Mouse (Mus musculus) embryo, embryonic 11.5 days (tissue): ENCODE measurements around the gene Armc5.

Experiments
- DNase-seq: peaks from one replicate; pipeline ENCODE4 v3.0.0-alpha.2; 2012; ENCODE audit warnings: low read depth, low spot score

The Armc5 gene

GRCm38 (mm10) chr7:128246496-128247391, 9.6 kb downstream of the Armc5 start, which contains the start of gene Tgfb1i1:
Tgfb1i1 (plus strand) TSS chr7:128246812.
- DNase-seq, result peak; percentile 32

- DNase-seq, result peak; percentile 79
Measured at GRCm38 (mm10) chr7:128247443-128247842, 10.3 kb downstream of the Armc5 start.

GRCm38 (mm10) chr7:128248081-128249042, 11.2 kb downstream of the Armc5 start:
- DNase-seq, result no peak

GRCm38 (mm10) chr7:128249998-128250397, 12.9 kb downstream of the Armc5 start:
- no peak for DNase-seq

- DNase-seq, result no peak
Measured at GRCm38 (mm10) chr7:128251946-128252345, 14.8 kb downstream of the Armc5 start.

GRCm38 (mm10) chr7:128252609-128253008, 15.5 kb downstream of the Armc5 start:
- peak; percentile 44 for DNase-seq

- DNase-seq, result no peak
Measured at GRCm38 (mm10) chr7:128254978-128255377, 17.8 kb downstream of the Armc5 start.

GRCm38 (mm10) chr7:128255757-128256156, 18.6 kb downstream of the Armc5 start:
- DNase-seq, result no peak

GRCm38 (mm10) chr7:128256783-128257334, 19.7 kb downstream of the Armc5 start:
- no peak for DNase-seq

GRCm38 (mm10) chr7:128265411-128265810, 28.3 kb downstream of the Armc5 start, which contains the start of gene Slc5a2:
Slc5a2 (plus strand) TSS chr7:128265657.
- DNase-seq, result no peak

- DNase-seq, result no peak
Measured at GRCm38 (mm10) chr7:128266056-128266455, 28.9 kb downstream of the Armc5 start.

- no peak for DNase-seq
Measured at GRCm38 (mm10) chr7:128267391-128267790, 30.2 kb downstream of the Armc5 start.

GRCm38 (mm10) chr7:128267813-128268212, 30.7 kb downstream of the Armc5 start:
- DNase-seq, result no peak

GRCm38 (mm10) chr7:128270431-128270850, 33.3 kb downstream of the Armc5 start:
- DNase-seq, result no peak

GRCm38 (mm10) chr7:128271496-128271895, 34.4 kb downstream of the Armc5 start:
- no peak for DNase-seq

GRCm38 (mm10) chr7:128276051-128276450, 38.9 kb downstream of the Armc5 start:
- DNase-seq, result no peak

- DNase-seq, result no peak
Measured at GRCm38 (mm10) chr7:128279750-128280149, 42.6 kb downstream of the Armc5 start.

GRCm38 (mm10) chr7:128281765-128282164, 44.6 kb downstream of the Armc5 start:
- no peak for DNase-seq

GRCm38 (mm10) chr7:128282532-128283244, 45.5 kb downstream of the Armc5 start:
- DNase-seq, result no peak

- DNase-seq, result no peak
Measured at GRCm38 (mm10) chr7:128284047-128284446, 46.9 kb downstream of the Armc5 start.

- DNase-seq, result no peak
Measured at GRCm38 (mm10) chr7:128285060-128285459, 47.9 kb downstream of the Armc5 start.
